Mouse (Mus musculus) testis, adult 2 months (tissue): ENCODE measurements around the gene Sardh.

ENCODE experiments used
- CTCF ChIP-seq: fragments of 200-500 bp; IDR thresholded peaks from 2 replicates; pipeline ENCODE4 v1.5.1; 2012; ENCODE audit warnings: low read depth, mild to moderate bottlenecking, inconsistent platforms, low read length, moderate library complexity; ENCODE audit not compliant: control insufficient read depth, insufficient read depth, insufficient replicate concordance
- POLR2A ChIP-seq: fragments of 200-500 bp; IDR thresholded peaks from 2 replicates; pipeline ENCODE4 v1.6.1; 2012; ENCODE audit warnings: low read depth, mild to moderate bottlenecking, inconsistent platforms, low read length, moderate library complexity; ENCODE audit not compliant: control insufficient read depth

DNA sequence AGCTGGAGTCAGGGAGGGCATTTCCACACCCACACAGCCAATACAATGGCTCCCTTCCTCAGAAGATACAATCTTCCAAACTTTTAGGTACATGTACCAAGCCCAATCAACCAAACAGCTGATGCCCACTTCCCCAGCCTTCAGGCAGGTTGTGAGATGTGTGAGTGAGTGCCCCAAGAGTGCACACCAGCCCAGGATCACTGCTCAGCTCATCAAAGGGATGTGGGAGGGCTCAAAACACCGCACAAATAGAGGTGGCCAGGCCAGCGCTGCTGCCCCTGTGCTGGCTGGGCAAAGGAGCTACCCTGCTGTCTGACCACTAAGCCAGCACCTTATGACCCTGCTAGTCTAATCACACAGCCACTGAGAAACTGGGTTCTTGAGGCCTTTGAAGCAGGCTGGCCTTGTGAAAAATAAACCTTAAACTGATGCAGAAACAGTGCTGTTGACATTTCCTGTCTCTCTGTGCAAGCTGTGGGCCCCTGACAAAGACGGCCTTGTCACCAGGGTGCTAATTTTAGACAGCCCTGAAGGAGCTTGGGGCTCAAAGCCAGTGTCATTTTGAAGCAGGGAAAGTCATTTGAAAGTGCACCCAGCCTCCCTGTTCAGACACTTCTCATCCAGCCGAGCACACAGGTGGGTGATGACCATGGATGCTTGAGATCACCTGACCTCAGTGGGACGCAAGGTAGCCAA is 49.4 kb downstream of the Sardh start:
- TF ChIP-seq POLR2A (no peak), CTCF (no peak)
